Mouse (Mus musculus) heart, embryonic 14.5 days (tissue): ENCODE measurements around the gene St3gal4. TPM values are rescaled to one million over a fixed set of nuclear protein-coding genes. Genes with fewer than 3 reads are reported as not detected.

ENCODE experiments used
- ATAC-seq: fragments of 200-750 bp; cut with Nextera tagmentation; 2 replicates; pipeline ENCODE4 v1.8.0; 2017; ENCODE audit warnings: low read depth, moderate TSS enrichment; ENCODE audit not compliant: insufficient number of reproducible peaks, insufficient read depth, low FRiP score
- H3K27ac ChIP-seq, 2 experiments: fragments of 200-500 bp in 1 of 2; fragments of 300-500 bp in 1 of 2; sonication (generic) in 1 of 2; replicated peaks in 1 of 2; 2 replicates each; pipeline ENCODE4 v1.5.1; 2012 to 2014; ENCODE audit warnings: low read depth in 2 of 2, low read length in 2 of 2, control low read depth in 1 of 2, mild to moderate bottlenecking in 1 of 2, mixed read lengths in 1 of 2; ENCODE audit not compliant: control insufficient read depth in 1 of 2, insufficient read depth in 1 of 2
- H3K27me3 ChIP-seq: fragments of 300-500 bp; sonication (generic); 2 replicates; pipeline ENCODE4 v1.6.1; 2014; ENCODE audit warnings: mild to moderate bottlenecking, low read length, control low read depth; ENCODE audit not compliant: control insufficient read depth, insufficient read depth
- H3K36me3 ChIP-seq: fragments of 300-500 bp; sonication (generic); 2 replicates; pipeline ENCODE4 v1.6.1; 2014; ENCODE audit warnings: mild to moderate bottlenecking, control low read depth, low read length, mixed read lengths; ENCODE audit not compliant: control insufficient read depth, insufficient read depth
- H3K4me1 ChIP-seq, 2 experiments: fragments of 200-500 bp in 1 of 2; fragments of 300-500 bp in 1 of 2; sonication (generic) in 1 of 2; 2 replicates each; pipeline ENCODE4 v1.6.1; 2012 to 2014; ENCODE audit warnings: low read length in 2 of 2, control low read depth in 1 of 2, mixed read lengths in 1 of 2; ENCODE audit not compliant: control insufficient read depth in 2 of 2, insufficient read depth in 2 of 2
- H3K4me2 ChIP-seq: fragments of 300-500 bp; sonication (generic); 2 replicates; pipeline ENCODE4 v1.6.1; 2014; ENCODE audit warnings: mild to moderate bottlenecking, low read length
- H3K4me3 ChIP-seq, 2 experiments: fragments of 200-500 bp in 1 of 2; fragments of 300-500 bp in 1 of 2; sonication (generic) in 1 of 2; 2 replicates each; pipeline ENCODE4 v1.5.1; 2012 to 2014; ENCODE audit warnings: low read length in 2 of 2, mild to moderate bottlenecking in 2 of 2, control low read depth in 1 of 2, low read depth in 1 of 2, moderate library complexity in 1 of 2; ENCODE audit not compliant: control insufficient read depth in 1 of 2, insufficient read depth in 1 of 2
- H3K9ac ChIP-seq: fragments of 300-500 bp; sonication (generic); 2 replicates; pipeline ENCODE4 v1.6.1; 2014; ENCODE audit warnings: mild to moderate bottlenecking, low read length
- H3K9me3 ChIP-seq: fragments of 300-500 bp; sonication (generic); 2 replicates; pipeline ENCODE4 v1.6.1; 2016; ENCODE audit warnings: low read length, control low read depth; ENCODE audit not compliant: control insufficient read depth
- WGBS: fragments of 180-500 bp; shearing (Covaris S2); extraction: QIAGEN DNeasy Blood & Tissue Kit; methylation state at CpG from one replicate; pipeline ENCODE4 v1.1.7; 2014; 5-methylcytosine and 5-hydroxymethylcytosine counted together
- polyA plus RNA-seq: library from polyadenylated mRNA; unstranded; fragments of >200 nt; fragmentation: Nextera tagmentation; extraction: Ambion mirVana; gene quantifications from 2 replicates; pipeline ENCODE4 v1.2.1, GENCODE M21; 2014

Gene St3gal4
- polyA plus RNA-seq, 1 experiment from 2014 or later, result 22.9 TPM

- no peak for ATAC-seq
- WGBS, result 89% methylated on average over 2 of the region's 2 CpGs
- Histone ChIP-seq H3K36me3 (peaks cover 2% of the 10 kb centered on the region; the same call in 1 of the 2 replicates), H3K27me3 (no peaks in the 10 kb centered on the region), H3K9me3 (no peaks in the 10 kb centered on the region), H3K4me2 (no peak overlapping the region), H3K27ac (no peak overlapping the region), H3K9ac (no peak overlapping the region), H3K4me1 (peaks cover 4 to 5% of the 10 kb centered on the region in 2 experiments; a peak in 1 of 4 replicates), H3K4me3 (no peak overlapping the region)
Observed at GRCm38 (mm10) chr9:35058596-35059354, 60.3 kb downstream of the St3gal4 start.

DNA sequence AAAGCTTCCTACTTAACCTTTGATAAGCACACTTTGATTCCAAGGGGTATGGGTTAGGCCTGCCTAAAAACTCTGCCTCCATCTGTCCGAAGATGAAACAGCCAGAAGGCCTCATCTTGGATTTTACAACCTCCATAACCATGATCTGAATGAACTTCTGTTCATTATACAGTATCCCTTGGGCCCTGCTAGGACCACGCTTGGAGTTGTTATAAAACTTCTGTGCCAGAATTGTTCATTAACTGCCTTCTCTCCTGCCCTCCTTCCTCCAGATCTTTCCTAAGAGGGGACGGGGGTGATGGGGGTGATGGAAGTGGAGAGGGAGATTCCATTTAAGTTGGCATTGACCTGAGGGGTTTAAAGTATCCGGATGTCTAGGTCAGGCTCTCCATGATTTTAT is 60.9 kb downstream of the St3gal4 start:
- no peak for ATAC-seq
- Histone ChIP-seq H3K27ac (no peak overlapping the region), H3K27me3 (no peaks in the 10 kb centered on the region), H3K36me3 (peaks cover 8% of the 10 kb centered on the region), H3K9me3 (no peaks in the 10 kb centered on the region), H3K4me2 (no peak overlapping the region), H3K9ac (no peak overlapping the region), H3K4me3 (no peak overlapping the region), H3K4me1 (peaks cover 4 to 5% of the 10 kb centered on the region in 2 experiments; a peak in 1 of 4 replicates)
- 88% methylated on average over 4 of the region's 4 CpGs for WGBS

DNA sequence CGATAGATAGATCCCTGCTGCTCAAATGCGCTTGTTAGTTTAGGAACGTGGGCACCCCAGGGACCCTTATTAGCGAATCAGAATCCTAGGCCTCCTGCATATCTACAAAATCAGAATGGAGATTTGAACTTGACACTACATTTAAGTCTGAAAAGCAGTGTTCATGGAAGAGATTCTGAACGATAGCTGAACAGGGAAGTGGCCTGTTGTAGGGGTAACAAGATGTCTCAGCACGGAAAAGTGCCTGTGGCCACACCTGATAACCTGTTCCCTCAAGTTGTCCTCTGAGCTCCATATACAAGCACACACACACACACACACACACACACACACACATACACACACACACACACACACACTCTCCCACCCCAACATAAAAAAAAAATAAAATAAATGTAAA is 61.4 kb downstream of the St3gal4 start:
- H3K27ac ChIP-seq, result no peak overlapping the region
- no peak overlapping the region for H3K4me3 ChIP-seq
- no peaks in the 10 kb centered on the region for H3K9me3 ChIP-seq
- no peaks in the 10 kb centered on the region for H3K27me3 ChIP-seq
- no peak overlapping the region for H3K9ac ChIP-seq
- H3K4me2 ChIP-seq, result no peak overlapping the region
- H3K36me3 ChIP-seq, result peaks cover 13% of the 10 kb centered on the region
- peaks cover 5 to 6% of the 10 kb centered on the region in 2 experiments; a peak in 3 of 4 replicates for H3K4me1 ChIP-seq
- no peak for ATAC-seq
- 87% methylated on average over 6 of the region's 6 CpGs for WGBS

- Histone ChIP-seq H3K9ac (no peak overlapping the region), H3K9me3 (no peaks in the 10 kb centered on the region), H3K4me2 (no peak overlapping the region), H3K4me3 (no peak overlapping the region), H3K36me3 (peaks cover 22% of the 10 kb centered on the region), H3K4me1 (peaks cover 13 to 15% of the 10 kb centered on the region in 2 experiments), H3K27me3 (no peaks in the 10 kb centered on the region), H3K27ac (no peak overlapping the region)
- 96% methylated on average over 3 of the region's 3 CpGs for whole genome bisulfite sequencing
- ATAC-seq, result no peak
Observed at GRCm38 (mm10) chr9:35056611-35057010, 62.5 kb downstream of the St3gal4 start.

- H3K36me3 ChIP-seq, result peaks cover 22% of the 10 kb centered on the region
- no peaks in the 10 kb centered on the region for H3K9me3 ChIP-seq
- peaks cover 14 to 20% of the 10 kb centered on the region in 2 experiments for H3K4me1 ChIP-seq
- no peak overlapping the region for H3K27ac ChIP-seq
- no peak overlapping the region for H3K4me3 ChIP-seq
- no peak for ATAC-seq
- H3K4me2 ChIP-seq, result no peak overlapping the region
- no peak overlapping the region for H3K9ac ChIP-seq
- no peaks in the 10 kb centered on the region for H3K27me3 ChIP-seq
- 85% methylated on average over 11 of the region's 11 CpGs for WGBS
Observed at GRCm38 (mm10) chr9:35055528-35056330, 63.3 kb downstream of the St3gal4 start.

GRCm38 (mm10) chr9:35053669-35054068 is 65.4 kb downstream of the St3gal4 start:
- 85% methylated on average over 3 of the region's 3 CpGs for WGBS
- no peak for ATAC-seq

DNA sequence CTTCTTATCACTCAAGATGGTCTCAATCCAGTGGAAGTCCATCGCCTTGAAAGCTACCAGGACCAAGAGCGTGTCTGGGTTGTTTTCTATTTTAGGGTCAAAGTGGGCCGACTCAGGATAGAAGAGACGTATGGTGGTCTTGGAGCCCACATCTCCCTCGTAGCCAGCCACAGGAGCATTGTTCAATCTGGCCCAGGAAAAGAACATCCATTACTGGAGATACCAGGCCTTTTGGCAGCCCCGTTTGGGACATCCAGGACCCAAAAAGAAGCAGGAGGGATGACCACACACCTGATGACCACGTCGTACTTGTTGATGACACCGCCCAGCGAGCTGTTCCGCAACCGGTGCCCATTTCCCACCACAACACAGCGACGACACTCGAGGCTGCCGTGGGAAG is 66.0 kb downstream of the St3gal4 start:
- Histone ChIP-seq H3K9ac (no peak overlapping the region), H3K27me3 (no peaks in the 10 kb centered on the region), H3K4me3 (no peak overlapping the region), H3K9me3 (no peaks in the 10 kb centered on the region), H3K4me2 (no peak overlapping the region), H3K27ac (no peak overlapping the region), H3K36me3 (peaks cover 22% of the 10 kb centered on the region), H3K4me1 (peaks cover 18 to 28% of the 10 kb centered on the region in 2 experiments)
- no peak for ATAC-seq
- WGBS, result 88% methylated on average over 16 of the region's 16 CpGs

More at GRCm38 (mm10) chr9:35053669-35054068, 65.4 kb downstream of the St3gal4 start:
- Histone ChIP-seq H3K27ac (no peak overlapping the region), H3K27me3 (no peaks in the 10 kb centered on the region), H3K4me2 (no peak overlapping the region), H3K4me1 (peaks cover 18 to 28% of the 10 kb centered on the region in 2 experiments), H3K9ac (no peak overlapping the region), H3K36me3 (peaks cover 22% of the 10 kb centered on the region), H3K4me3 (no peak overlapping the region), H3K9me3 (no peaks in the 10 kb centered on the region)
